Mouse (Mus musculus): ENCODE measurements around the gene Hnrnpll. TPM values are rescaled to one million over a fixed set of nuclear protein-coding genes. Genes with fewer than 3 reads are reported as not detected.
"Not testable (repeated sequence)": the region's sequence is repeated elsewhere in the genome, so short reads cannot be mapped to it uniquely, and the experiment has no call there.

Hnrnpll gene
- polyA plus RNA-seq, 1 experiment from 2014 or later, result 58.4 TPM

DNA sequence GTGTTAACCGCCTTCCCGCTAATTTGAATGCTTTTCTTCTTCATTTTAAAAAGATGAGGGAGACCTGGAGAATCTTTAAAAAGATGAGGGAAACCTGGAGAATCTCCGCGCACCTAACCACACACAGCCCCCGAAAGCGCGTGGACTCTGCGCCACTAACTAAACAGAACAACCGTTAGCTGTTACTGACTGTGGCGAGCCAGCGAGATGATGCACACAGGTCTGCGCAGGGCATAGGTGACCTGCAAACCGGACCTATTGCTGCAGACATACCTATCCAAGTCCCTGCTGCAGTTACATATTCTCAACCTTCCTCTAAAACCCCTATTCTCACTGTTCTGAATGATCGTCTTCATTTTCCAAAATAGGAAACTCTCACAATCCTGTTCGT, 481 bp upstream of the Hnrnpll start:
- Histone ChIP-seq H3K9me3 (ENCODE audit: control insufficient read depth, low read length) (no peaks in the 10 kb centered on the region), H3K4me3 (ENCODE audit: low read depth, low read length) (peak overlapping the region; percentile 100), H3K4me1 (replicated peaks; ENCODE audit: control insufficient read depth, insufficient read depth, low read length) (peaks cover 17% of the 10 kb centered on the region), H3K27me3 (replicated peaks; ENCODE audit: control insufficient read depth, insufficient read depth, low read length) (no peaks in the 10 kb centered on the region), H3K9ac (ENCODE audit: low read length) (peak overlapping the region; percentile 99), H3K36me3 (ENCODE audit: control insufficient read depth, insufficient read depth, low read length) (peaks cover 2% of the 10 kb centered on the region; the same call in 1 of the 2 replicates), H3K4me2 (ENCODE audit: low read length) (peak overlapping the region; percentile 89), H3K27ac (ENCODE audit: low read depth) (peak overlapping the region; percentile 99)
- WGBS, result 3% methylated on average over 15 of the region's 15 CpGs
- ATAC-seq (replicated peaks; ENCODE audit: low FRiP score, low TSS enrichment, low read depth) (peak; percentile 41; the same call in 1 of the 2 replicates), DNase-seq (ENCODE audit: low spot score) (no peak)

DNA sequence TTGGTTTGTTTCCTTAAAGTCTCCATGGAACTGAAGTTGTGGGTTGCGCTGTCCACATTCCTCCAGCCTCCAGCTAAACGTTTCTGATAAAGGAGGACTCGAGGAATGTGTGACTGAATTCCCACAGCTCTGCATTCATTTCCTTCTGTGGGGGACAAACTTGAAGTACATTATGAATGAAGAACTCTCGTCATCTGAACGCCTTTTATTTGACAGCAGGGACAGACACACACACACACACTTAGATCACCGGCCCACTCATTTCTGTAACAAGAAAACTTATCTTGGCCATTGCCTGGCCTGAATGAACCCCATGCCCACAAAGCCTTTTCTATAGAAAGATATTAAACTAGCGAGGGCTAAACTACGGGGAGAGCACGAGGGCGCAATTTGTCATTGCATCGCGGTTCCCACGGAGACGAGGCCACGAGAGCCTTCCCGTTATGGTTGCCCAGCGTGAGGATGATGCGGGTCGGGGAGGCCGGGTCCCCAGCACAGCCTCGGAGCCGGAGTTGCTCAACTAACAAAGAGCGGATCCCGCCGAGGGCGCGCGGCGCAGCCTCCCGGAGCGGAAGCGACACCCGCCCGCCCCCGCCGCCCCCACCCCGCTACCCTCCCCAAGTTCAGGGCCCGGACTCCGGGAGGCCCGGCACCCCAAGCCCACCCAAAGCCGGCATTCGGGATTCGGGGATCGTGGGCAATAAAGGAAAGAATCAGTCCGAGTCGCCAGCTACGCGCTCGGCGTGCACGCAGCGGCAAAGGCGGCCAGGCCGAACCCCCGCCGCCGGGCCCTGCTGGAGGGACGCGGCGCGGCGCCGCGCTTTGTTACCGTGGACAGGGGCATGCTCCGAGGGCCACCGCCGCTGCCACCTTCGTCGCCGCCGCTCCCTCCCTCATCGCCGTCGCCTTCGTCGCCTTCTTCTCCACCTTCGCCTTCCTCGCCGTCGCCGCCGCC, 1.0 kb downstream of the Hnrnpll start:
- Histone ChIP-seq H3K27ac (ENCODE audit: low read depth) (peak overlapping the region; percentile 99), H3K4me1 (replicated peaks; ENCODE audit: control insufficient read depth, insufficient read depth, low read length) (peaks cover 17% of the 10 kb centered on the region), H3K4me2 (ENCODE audit: low read length) (peak overlapping the region; percentile 91), H3K9ac (ENCODE audit: low read length) (peak overlapping the region; percentile 99), H3K36me3 (ENCODE audit: control insufficient read depth, insufficient read depth, low read length) (peaks cover 5% of the 10 kb centered on the region; the same call in 1 of the 2 replicates), H3K9me3 (ENCODE audit: control insufficient read depth, low read length) (no peaks in the 10 kb centered on the region), H3K27me3 (replicated peaks; ENCODE audit: control insufficient read depth, insufficient read depth, low read length) (no peaks in the 10 kb centered on the region), H3K4me3 (ENCODE audit: low read depth, low read length) (peak overlapping the region; percentile 100)
- ATAC-seq (replicated peaks; ENCODE audit: low FRiP score, low TSS enrichment, low read depth) (0 out of 2 replicates have a peak, but pooled peaks have one; percentile 16), DNase-seq (ENCODE audit: low spot score) (peak; percentile 89)
- under 1% methylated on average over 78 of the region's 83 CpGs for whole genome bisulfite sequencing

DNA sequence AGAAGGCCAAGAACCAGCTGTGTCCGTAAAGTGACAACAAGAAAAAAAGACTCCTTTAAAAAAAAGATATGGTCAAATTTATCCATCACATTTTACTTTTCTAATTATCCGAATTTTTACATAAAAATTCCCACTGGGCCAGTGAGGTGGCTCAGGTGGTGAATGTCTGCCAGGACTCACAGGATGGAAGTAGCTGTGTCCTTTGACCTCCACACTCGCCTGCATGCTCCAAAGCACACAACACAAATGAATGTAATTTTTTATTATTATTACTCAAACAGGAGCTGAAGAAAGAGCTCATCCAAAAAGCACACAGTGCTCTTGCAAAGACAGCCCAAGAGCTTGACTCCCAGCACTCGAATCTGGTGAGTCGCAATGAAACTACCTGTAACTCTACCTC, 2.0 kb downstream of the Hnrnpll start:
- no peak for DNase-seq (ENCODE audit: low spot score)
- Histone ChIP-seq H3K36me3 (ENCODE audit: control insufficient read depth, insufficient read depth, low read length) (peaks cover 5% of the 10 kb centered on the region; the same call in 1 of the 2 replicates), H3K9ac (ENCODE audit: low read length) (peak overlapping the region; percentile 99), H3K4me2 (ENCODE audit: low read length) (peak overlapping the region; percentile 91), H3K27ac (ENCODE audit: low read depth) (no peak overlapping the region), H3K9me3 (ENCODE audit: control insufficient read depth, low read length) (no peaks in the 10 kb centered on the region), H3K4me1 (replicated peaks; ENCODE audit: control insufficient read depth, insufficient read depth, low read length) (peaks cover 17% of the 10 kb centered on the region), H3K27me3 (replicated peaks; ENCODE audit: control insufficient read depth, insufficient read depth, low read length) (no peaks in the 10 kb centered on the region), H3K4me3 (ENCODE audit: low read depth, low read length) (peak overlapping the region; percentile 100)
- 10% methylated on average over 5 of the region's 5 CpGs for WGBS
- ATAC-seq (replicated peaks; ENCODE audit: low FRiP score, low TSS enrichment, low read depth), result no peak

DNA sequence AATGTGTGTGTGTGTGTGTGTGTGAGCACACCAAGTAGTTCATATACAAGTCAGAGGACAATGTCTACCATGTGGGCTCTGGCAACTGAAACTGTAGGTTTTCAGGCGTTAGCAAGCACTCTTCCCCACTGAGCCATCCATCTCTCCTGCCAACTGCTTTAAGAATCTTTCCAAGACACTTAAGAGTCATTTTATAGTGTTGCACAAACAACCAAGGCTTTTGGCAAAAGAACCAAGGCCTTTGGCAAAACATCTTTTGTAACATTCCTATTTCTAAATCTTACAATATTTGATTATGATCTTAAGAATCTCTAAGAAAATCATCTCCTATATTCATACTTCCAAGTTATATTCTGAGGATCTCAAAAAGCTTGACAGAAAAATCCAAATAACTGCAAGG, 2.4 kb downstream of the Hnrnpll start:
- no peak for ATAC-seq (replicated peaks; ENCODE audit: low FRiP score, low TSS enrichment, low read depth)
- no peak for DNase-seq (ENCODE audit: low spot score)
- WGBS, result 18% methylated on average over 1 of the region's 1 CpGs

DNA sequence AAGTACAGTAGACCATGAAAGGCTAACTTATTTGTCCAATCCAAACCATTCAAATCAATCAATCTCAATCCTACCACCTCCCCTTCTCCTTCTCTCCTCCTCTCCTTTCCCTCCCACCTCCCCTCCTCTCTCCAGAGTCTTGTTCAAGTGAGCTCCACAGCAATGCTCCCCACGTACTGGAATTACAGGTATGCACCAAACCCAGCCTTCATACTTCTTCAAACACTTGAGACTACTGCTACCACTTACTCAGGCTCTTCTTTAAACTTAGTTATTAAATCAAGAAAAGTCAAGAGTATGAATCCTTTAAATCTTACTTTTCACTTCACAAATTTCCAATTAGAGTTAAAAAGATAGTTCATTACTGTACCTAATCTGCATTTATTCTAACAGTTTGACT, 3.6 kb downstream of the Hnrnpll start:
- Histone ChIP-seq H3K36me3 (ENCODE audit: control insufficient read depth, insufficient read depth, low read length) (peaks cover 5% of the 10 kb centered on the region; the same call in 1 of the 2 replicates), H3K4me1 (replicated peaks; ENCODE audit: control insufficient read depth, insufficient read depth, low read length) (peaks cover 17% of the 10 kb centered on the region), H3K4me2 (ENCODE audit: low read length) (no peak overlapping the region), H3K4me3 (ENCODE audit: low read depth, low read length) (no peak overlapping the region), H3K9me3 (ENCODE audit: control insufficient read depth, low read length) (no peaks in the 10 kb centered on the region), H3K27me3 (replicated peaks; ENCODE audit: control insufficient read depth, insufficient read depth, low read length) (no peaks in the 10 kb centered on the region), H3K27ac (ENCODE audit: low read depth) (no peak overlapping the region), H3K9ac (ENCODE audit: low read length) (no peak overlapping the region)
- ATAC-seq (replicated peaks; ENCODE audit: low FRiP score, low TSS enrichment, low read depth) (no peak), DNase-seq (ENCODE audit: low spot score) (no peak)
- 19% methylated on average over 1 of the region's 1 CpGs for WGBS

More for the DNA sequence above, 2.4 kb downstream of the Hnrnpll start:
- Histone ChIP-seq H3K9ac (ENCODE audit: low read length) (peak overlapping the region; percentile 99), H3K36me3 (ENCODE audit: control insufficient read depth, insufficient read depth, low read length) (peaks cover 5% of the 10 kb centered on the region; the same call in 1 of the 2 replicates), H3K4me1 (replicated peaks; ENCODE audit: control insufficient read depth, insufficient read depth, low read length) (peaks cover 17% of the 10 kb centered on the region), H3K4me2 (ENCODE audit: low read length) (peak overlapping the region; percentile 91), H3K27ac (ENCODE audit: low read depth) (no peak overlapping the region), H3K27me3 (replicated peaks; ENCODE audit: control insufficient read depth, insufficient read depth, low read length) (no peaks in the 10 kb centered on the region), H3K4me3 (ENCODE audit: low read depth, low read length) (peak overlapping the region; percentile 100), H3K9me3 (ENCODE audit: control insufficient read depth, low read length) (no peaks in the 10 kb centered on the region)

DNA sequence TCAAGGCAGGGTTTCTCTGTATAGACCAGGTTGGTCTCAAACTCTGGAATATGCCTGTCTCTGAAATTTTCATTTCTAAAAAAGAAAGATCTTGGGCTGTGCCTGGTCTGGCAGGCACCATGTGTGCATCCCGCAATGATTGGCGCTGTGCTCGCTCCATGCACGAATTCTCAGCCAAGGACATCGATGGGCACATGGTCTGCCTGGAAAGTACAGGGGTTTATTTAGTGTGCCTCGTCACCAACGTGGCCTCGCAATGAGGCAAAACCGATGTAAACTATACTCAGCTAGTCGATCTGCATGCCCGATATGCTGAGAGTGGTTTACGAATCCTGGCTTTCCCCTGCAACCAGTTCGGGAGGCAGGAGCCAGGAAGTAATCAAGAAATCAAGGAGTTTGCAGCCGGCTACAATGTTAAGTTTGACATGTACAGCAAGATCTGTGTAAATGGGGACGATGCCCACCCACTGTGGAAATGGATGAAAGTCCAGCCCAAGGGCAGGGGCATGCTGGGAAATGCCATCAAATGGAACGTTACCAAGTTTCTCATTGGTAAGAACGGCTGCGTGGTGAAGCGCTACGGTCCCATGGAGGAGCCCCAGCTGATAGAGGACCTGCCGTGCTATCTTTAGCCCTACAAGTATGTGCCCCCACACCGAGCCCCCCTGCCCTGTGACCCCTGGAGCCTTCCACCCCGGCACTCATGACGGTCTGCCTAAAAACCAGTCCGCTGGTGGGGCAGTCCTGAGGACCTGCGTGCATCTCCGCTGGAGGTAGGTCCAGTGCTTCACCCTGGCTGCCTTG, 8.0 kb downstream of the Hnrnpll start:
- Histone ChIP-seq H3K4me2 (ENCODE audit: low read length) (no peak overlapping the region), H3K4me1 (replicated peaks; ENCODE audit: control insufficient read depth, insufficient read depth, low read length) (peaks cover 2% of the 10 kb centered on the region; the same call in 1 of the 2 replicates), H3K4me3 (ENCODE audit: low read depth, low read length) (no peak overlapping the region), H3K27me3 (replicated peaks; ENCODE audit: control insufficient read depth, insufficient read depth, low read length) (no peaks in the 10 kb centered on the region), H3K36me3 (ENCODE audit: control insufficient read depth, insufficient read depth, low read length) (peaks cover 44% of the 10 kb centered on the region), H3K27ac (ENCODE audit: low read depth) (no peak overlapping the region), H3K9ac (ENCODE audit: low read length) (no peak overlapping the region), H3K9me3 (ENCODE audit: control insufficient read depth, low read length) (no peaks in the 10 kb centered on the region)
- 85% methylated on average over 27 of the region's 27 CpGs for WGBS
- ATAC-seq (replicated peaks; ENCODE audit: low FRiP score, low TSS enrichment, low read depth) (no peak), DNase-seq (ENCODE audit: low spot score) (no peak)

DNA sequence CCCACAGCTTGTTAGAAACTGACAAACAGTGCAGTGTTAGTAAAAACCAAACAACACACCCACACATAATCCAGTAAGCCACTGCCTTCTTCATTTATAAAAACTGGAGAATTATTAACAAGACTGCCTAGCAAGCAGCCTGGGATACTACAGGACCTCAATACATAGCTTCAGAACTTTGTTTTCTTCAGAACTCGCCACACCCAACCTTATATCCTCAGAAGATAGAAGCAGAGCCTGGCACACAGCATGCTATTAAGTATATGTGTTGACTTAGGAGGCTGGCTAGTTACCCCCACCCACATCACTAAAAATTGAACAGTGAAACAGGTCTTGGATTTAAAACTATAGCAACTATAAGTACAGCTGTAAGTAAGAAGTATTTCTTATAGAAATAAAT, 10.5 kb downstream of the Hnrnpll start:
- WGBS, result 73% methylated on average over 1 of the region's 1 CpGs
- no peak overlapping the region for H3K9ac ChIP-seq (ENCODE audit: low read length)
- no peaks in the 10 kb centered on the region for H3K27me3 ChIP-seq (replicated peaks; ENCODE audit: control insufficient read depth, insufficient read depth, low read length)
- H3K4me1 ChIP-seq (replicated peaks; ENCODE audit: control insufficient read depth, insufficient read depth, low read length), result no peaks in the 10 kb centered on the region
- DNase-seq (ENCODE audit: low spot score), result no peak
- no peak overlapping the region for H3K4me2 ChIP-seq (ENCODE audit: low read length)
- peaks cover 61% of the 10 kb centered on the region for H3K36me3 ChIP-seq (ENCODE audit: control insufficient read depth, insufficient read depth, low read length)
- H3K9me3 ChIP-seq (ENCODE audit: control insufficient read depth, low read length), result no peaks in the 10 kb centered on the region
- H3K4me3 ChIP-seq (ENCODE audit: low read depth, low read length), result no peak overlapping the region
- no peak overlapping the region for H3K27ac ChIP-seq (ENCODE audit: low read depth)
- no peak for ATAC-seq (replicated peaks; ENCODE audit: low FRiP score, low TSS enrichment, low read depth)

DNA sequence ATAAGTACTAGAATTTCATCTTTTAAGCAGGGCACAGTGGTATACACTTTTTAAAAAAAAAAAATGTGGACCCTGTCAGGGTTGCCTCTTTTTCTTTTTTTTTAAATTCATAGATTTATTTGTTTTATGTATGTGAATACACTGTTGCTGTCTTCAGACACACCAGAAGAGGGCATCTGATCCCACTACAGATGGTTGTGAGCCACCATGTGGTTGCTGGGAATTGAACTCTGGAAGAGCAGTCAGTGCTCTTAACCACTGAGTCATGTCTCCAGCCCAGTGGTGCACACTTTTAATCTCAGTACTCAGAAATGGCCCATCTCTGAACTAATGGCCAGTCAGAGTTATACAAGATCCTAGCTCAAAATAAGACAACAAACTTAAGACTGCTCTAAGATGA, 12.8 kb downstream of the Hnrnpll start:
- peaks cover 80% of the 10 kb centered on the region for H3K36me3 ChIP-seq (ENCODE audit: control insufficient read depth, insufficient read depth, low read length)
- not testable (repeated sequence) for H3K9me3 ChIP-seq (ENCODE audit: control insufficient read depth, low read length); ATAC-seq (replicated peaks; ENCODE audit: low FRiP score, low TSS enrichment, low read depth)

More for the DNA sequence above, 12.8 kb downstream of the Hnrnpll start:
- H3K27ac ChIP-seq (ENCODE audit: low read depth); H3K4me1 ChIP-seq (replicated peaks; ENCODE audit: control insufficient read depth, insufficient read depth, low read length); H3K27me3 ChIP-seq (replicated peaks; ENCODE audit: control insufficient read depth, insufficient read depth, low read length); DNase-seq (ENCODE audit: low spot score); H3K9ac ChIP-seq (ENCODE audit: low read length); H3K4me2 ChIP-seq (ENCODE audit: low read length); H3K4me3 ChIP-seq (ENCODE audit: low read depth, low read length): not testable (repeated sequence)
